Mouse (Mus musculus): Measurements from ENCODE around the gene Iqgap3.

DNA sequence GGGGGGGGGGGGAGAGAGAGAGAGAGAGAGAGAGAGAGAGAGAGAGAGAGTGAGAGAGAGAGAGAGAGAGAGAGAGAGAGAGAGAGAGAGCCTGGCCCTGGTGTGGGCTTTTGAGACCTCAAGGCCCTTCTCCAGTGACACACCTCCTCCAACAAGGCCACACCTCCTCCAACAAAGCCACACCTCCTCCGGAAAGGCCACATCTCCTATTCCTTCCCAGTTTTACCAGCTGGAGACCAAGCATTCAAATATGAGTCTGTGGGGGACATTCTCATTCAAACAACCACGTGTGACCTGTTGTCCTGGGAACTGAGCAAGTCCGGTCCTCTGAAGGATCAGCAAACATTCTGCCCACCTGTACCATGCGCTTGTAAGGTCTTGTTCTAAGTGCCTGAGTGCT lies 47.2 kb downstream of the Iqgap3 start:
- TF ChIP-seq CTCF (IDR thresholded peaks at IDR 0.05; ENCODE audit: low read depth) (no peak), EP300 (optimal IDR thresholded peaks at IDR 0.05) (no peak)

Measured in stomach, postnatal 0 days (tissue).